Mouse (Mus musculus) hindbrain, embryonic 13.5 days (tissue): ENCODE results near the gene Lrsam1. TPM values are rescaled to one million over a fixed set of nuclear protein-coding genes. Genes with fewer than 3 reads are reported as not detected.

Experiments
- ATAC-seq: fragments of 200-750 bp; cut with Nextera tagmentation; 2 replicates; pipeline ENCODE4 v1.8.0; 2017; ENCODE audit warnings: moderate TSS enrichment; ENCODE audit not compliant: low FRiP score
- H3K27ac ChIP-seq: fragments of 300-500 bp; sonication (generic); 2 replicates; pipeline ENCODE4 v1.5.1; 2015; ENCODE audit warnings: inconsistent platforms, mild to moderate bottlenecking, moderate library complexity
- H3K27me3 ChIP-seq: fragments of 300-500 bp; sonication (generic); 2 replicates; pipeline ENCODE4 v1.6.1; 2015; ENCODE audit warnings: mild to moderate bottlenecking, inconsistent platforms
- H3K36me3 ChIP-seq: fragments of 300-500 bp; sonication (generic); 2 replicates; pipeline ENCODE4 v1.6.1; 2015; ENCODE audit warnings: mild to moderate bottlenecking, inconsistent platforms
- H3K4me1 ChIP-seq: fragments of 300-500 bp; sonication (generic); replicated peaks from 2 replicates; pipeline ENCODE4 v1.6.1; 2015; ENCODE audit warnings: inconsistent platforms
- H3K4me2 ChIP-seq: fragments of 300-500 bp; sonication (generic); 2 replicates; pipeline ENCODE4 v1.6.1; 2015; ENCODE audit warnings: inconsistent platforms, mild to moderate bottlenecking, moderate library complexity
- H3K4me3 ChIP-seq: fragments of 300-500 bp; sonication (generic); 2 replicates; pipeline ENCODE4 v1.5.1; 2015; ENCODE audit warnings: mild to moderate bottlenecking, inconsistent platforms
- H3K9ac ChIP-seq: fragments of 300-500 bp; sonication (generic); 2 replicates; pipeline ENCODE4 v1.6.1; 2015; ENCODE audit warnings: mild to moderate bottlenecking, inconsistent platforms
- H3K9me3 ChIP-seq: fragments of 300-500 bp; sonication (generic); 2 replicates; pipeline ENCODE4 v1.6.1; 2016; ENCODE audit warnings: inconsistent platforms
- WGBS: fragments of 180-500 bp; shearing (Covaris S2); methylation state at CpG from one replicate; pipeline ENCODE4 v1.1.7; 2015; 5-methylcytosine and 5-hydroxymethylcytosine counted together
- polyA plus RNA-seq: library from polyadenylated mRNA; unstranded; fragments of >200 nt; fragmentation: Nextera tagmentation; extraction: Ambion mirVana; gene quantifications from 2 replicates; pipeline ENCODE4 v1.2.1, GENCODE M21; 2015

Gene Lrsam1
- polyA plus RNA-seq, 1 experiment from 2014 or later: 19.6 TPM

DNA sequence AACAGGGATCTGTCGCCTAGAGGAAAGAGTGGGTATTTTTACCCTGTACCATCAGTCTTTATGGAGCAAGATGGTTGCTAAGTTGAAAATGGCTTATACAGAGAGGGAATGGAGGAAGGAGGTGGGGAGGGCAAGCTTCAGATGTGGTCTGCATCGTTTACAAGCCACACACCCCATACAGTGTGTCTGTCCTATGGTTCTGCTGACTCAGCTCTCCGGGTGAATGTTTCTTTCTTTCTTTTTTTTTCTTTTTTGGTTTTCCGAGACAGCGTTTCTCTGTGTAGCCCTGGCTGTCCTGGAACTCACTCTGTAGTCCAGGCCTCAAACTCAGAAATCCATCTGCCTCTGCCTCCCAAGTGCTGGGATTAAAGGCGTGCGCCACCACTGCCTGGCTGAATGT is 40.2 kb downstream of the Lrsam1 start:
- Histone ChIP-seq H3K9me3 (no peaks in the 10 kb centered on the region), H3K27ac (no peak overlapping the region), H3K9ac (no peak overlapping the region), H3K4me2 (no peak overlapping the region), H3K4me1 (no peaks in the 10 kb centered on the region), H3K27me3 (no peaks in the 10 kb centered on the region), H3K36me3 (peaks cover 84% of the 10 kb centered on the region), H3K4me3 (no peak overlapping the region)
- no peak for ATAC-seq
- WGBS: 91% methylated on average over 7 of the region's 7 CpGs

DNA sequence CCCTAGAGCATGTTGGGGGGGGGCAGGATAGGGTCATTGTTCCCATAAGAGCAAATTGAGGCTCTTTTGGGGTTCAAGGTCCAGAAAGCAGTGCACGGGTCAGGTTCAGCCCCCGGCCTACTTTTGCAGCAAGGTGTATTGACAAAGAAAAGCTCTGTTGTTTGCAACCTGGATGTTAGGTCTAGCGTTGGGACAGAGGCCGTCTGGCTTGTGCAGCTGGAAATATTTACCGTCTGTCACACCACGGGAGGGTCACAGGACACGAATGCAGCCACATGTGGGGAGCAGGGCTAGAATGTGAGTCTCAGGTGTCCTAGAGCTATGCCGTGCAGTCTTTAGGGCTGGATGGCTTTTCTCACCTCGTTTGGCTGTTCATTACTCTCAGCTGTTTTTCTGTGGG is 43.0 kb downstream of the Lrsam1 start:
- Histone ChIP-seq H3K4me1 (peaks cover 8% of the 10 kb centered on the region), H3K27me3 (no peaks in the 10 kb centered on the region), H3K4me2 (no peak overlapping the region), H3K9me3 (no peaks in the 10 kb centered on the region), H3K4me3 (no peak overlapping the region), H3K36me3 (peaks cover 71% of the 10 kb centered on the region), H3K9ac (no peak overlapping the region), H3K27ac (no peak overlapping the region)
- no peak for ATAC-seq
- 80% methylated on average over 9 of the region's 9 CpGs for WGBS

DNA sequence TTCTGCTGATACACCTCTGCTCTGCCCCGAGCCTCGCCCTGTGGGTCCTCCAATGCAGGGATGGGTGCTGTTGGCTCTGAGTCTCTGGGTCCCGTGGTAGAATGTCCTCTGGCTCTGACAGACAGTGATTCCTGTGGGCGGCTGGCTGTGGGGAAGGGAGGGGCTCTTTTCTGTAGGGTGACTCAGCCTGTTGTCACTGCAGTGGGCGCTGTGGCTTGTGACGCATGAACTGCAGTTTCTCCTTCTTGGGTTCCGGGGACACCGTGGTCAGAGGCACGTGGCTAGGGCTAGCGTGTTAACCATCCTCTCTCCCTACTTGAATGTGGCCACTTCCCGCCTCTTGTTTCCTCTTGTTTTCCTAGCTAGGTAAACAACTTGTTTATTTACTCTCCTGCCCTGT is 43.9 kb downstream of the Lrsam1 start:
- no peaks in the 10 kb centered on the region for H3K27me3 ChIP-seq
- no peak overlapping the region for H3K4me3 ChIP-seq
- H3K36me3 ChIP-seq: peaks cover 66% of the 10 kb centered on the region
- no peak overlapping the region for H3K4me2 ChIP-seq
- peaks cover 8% of the 10 kb centered on the region for H3K4me1 ChIP-seq
- no peak for ATAC-seq
- H3K27ac ChIP-seq: no peak overlapping the region
- no peak overlapping the region for H3K9ac ChIP-seq
- 82% methylated on average over 11 of the region's 11 CpGs for WGBS
- H3K9me3 ChIP-seq: no peaks in the 10 kb centered on the region

DNA sequence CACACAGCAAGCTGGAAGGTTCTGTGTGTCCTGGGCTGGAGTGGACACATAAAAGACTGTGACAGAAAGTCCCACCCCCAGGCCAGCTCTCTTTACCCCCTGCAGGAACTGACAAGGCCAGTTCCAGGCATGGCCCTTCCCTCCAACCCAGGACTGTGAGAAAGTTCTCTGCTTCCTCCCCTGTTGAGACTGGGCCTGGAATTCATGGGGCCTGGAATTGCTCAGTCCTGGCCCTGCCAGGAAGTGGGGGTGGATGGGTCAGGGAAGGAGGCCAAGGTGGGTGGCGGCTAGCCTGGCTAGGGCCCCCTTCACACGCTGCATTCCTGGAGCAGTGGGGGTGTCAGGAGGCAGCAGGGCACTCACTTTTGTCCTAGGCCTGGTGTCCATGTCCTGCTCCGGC is 46.5 kb downstream of the Lrsam1 start:
- 50% methylated on average over 3 of the region's 3 CpGs for WGBS
- H3K4me2 ChIP-seq: no peak overlapping the region
- H3K27me3 ChIP-seq: no peaks in the 10 kb centered on the region
- no peaks in the 10 kb centered on the region for H3K9me3 ChIP-seq
- peak overlapping the region; percentile 75 for H3K27ac ChIP-seq
- peaks cover 8% of the 10 kb centered on the region for H3K4me1 ChIP-seq
- no peak overlapping the region for H3K4me3 ChIP-seq
- ATAC-seq: no peak; the same call in 1 of the 2 replicates
- H3K36me3 ChIP-seq: peaks cover 64% of the 10 kb centered on the region
- peak overlapping the region; percentile 51 for H3K9ac ChIP-seq

DNA sequence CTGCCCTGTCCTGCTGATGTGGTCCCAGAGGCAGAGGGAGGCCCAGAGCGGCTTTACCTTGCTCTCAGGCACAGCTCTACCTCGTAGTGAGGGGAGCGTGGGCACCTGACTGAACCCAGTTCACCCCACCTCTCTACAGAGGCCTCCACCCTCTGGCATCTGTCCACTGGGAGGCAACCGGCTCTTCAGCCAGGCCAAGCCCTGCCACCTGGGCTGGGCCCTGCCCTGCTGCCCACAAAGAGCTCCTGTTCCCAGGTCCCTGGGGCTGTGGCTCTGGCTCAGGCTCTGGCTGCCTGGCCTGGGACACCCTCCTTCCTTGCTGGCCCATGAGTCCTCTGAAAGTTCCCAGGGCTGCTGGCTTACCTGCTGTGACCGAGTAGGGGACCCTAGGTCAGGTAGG is 47.1 kb downstream of the Lrsam1 start:
- Histone ChIP-seq H3K27ac (peak overlapping the region; percentile 75), H3K27me3 (no peaks in the 10 kb centered on the region), H3K4me2 (no peak overlapping the region), H3K9ac (peak overlapping the region; percentile 51), H3K4me1 (peaks cover 8% of the 10 kb centered on the region), H3K36me3 (peaks cover 61% of the 10 kb centered on the region), H3K9me3 (no peaks in the 10 kb centered on the region), H3K4me3 (no peak overlapping the region)
- peak; percentile 23; the same call in 1 of the 2 replicates for ATAC-seq
- 61% methylated on average over 5 of the region's 5 CpGs for WGBS

DNA sequence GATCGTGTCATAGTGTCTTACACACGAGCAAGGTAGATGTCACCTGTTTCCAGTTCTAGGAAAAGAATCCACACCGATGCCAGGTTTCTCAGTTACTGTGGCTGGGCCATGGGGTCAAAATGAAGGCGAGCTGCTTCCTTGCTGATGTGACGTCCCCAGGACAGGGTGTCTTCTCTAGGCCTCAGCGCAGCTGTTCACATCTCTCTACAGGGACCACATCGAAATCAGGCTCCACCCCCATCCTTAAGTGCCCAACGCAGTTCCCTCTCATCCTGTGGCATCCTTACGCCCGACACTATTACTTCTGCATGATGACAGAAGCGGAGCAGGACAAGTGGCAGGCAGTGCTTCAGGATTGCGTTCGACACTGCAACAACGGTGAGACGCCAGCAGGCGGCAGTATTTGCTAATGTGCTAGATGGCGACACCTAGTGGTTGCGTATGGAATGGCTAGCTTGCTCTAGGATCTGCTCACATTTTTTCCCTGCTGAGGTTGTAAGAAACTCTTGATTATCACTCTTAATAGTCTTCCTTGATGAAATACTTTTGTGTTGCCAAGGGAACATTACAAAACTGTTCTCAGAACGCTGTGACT is 49.1 kb downstream of the Lrsam1 start:
- Histone ChIP-seq H3K36me3 (peaks cover 47% of the 10 kb centered on the region), H3K27me3 (no peaks in the 10 kb centered on the region), H3K4me2 (no peak overlapping the region), H3K9me3 (no peaks in the 10 kb centered on the region), H3K4me1 (peaks cover 28% of the 10 kb centered on the region), H3K4me3 (no peak overlapping the region), H3K27ac (0 out of 2 replicates have a peak overlapping the region, but pooled peaks have one; percentile 18), H3K9ac (0 out of 2 replicates have a peak overlapping the region, but pooled peaks have one; percentile 19)
- no peak for ATAC-seq
- WGBS: 29% methylated on average over 19 of the region's 19 CpGs

DNA sequence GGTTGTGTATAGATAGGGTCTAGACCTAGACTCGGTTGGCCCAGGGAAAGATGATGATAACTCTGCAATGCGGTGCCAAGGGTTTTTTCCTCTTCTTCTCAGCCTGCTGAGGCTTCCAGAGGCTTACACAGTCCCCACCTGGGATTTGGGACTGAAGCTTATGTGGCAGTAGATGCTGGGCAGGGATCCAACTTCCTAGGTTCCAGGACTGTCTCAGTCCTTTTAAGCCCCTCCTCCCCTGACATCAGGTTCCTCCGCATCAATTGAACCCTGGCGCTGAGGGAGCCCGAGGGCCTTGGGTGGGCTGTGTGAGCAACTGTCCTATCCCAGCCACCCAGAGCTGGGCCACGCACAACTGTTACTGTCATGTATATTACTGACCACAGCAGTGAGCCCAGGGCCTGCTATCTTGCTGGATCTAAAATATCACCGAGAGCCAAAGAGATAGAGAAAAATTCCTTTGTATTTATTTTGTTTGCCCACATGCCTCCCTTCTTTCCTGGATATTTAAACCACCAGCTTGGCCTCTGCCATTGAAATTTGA is 49.7 kb downstream of the Lrsam1 start:
- H3K9me3 ChIP-seq: no peaks in the 10 kb centered on the region
- no peaks in the 10 kb centered on the region for H3K27me3 ChIP-seq
- ATAC-seq: no peak
- H3K27ac ChIP-seq: 0 out of 2 replicates have a peak overlapping the region, but pooled peaks have one; percentile 18
- H3K9ac ChIP-seq: 0 out of 2 replicates have a peak overlapping the region, but pooled peaks have one; percentile 8
- peaks cover 34% of the 10 kb centered on the region for H3K4me1 ChIP-seq
- H3K4me2 ChIP-seq: no peak overlapping the region
- no peak overlapping the region for H3K4me3 ChIP-seq
- peaks cover 42% of the 10 kb centered on the region for H3K36me3 ChIP-seq
- WGBS: 77% methylated on average over 7 of the region's 7 CpGs

DNA sequence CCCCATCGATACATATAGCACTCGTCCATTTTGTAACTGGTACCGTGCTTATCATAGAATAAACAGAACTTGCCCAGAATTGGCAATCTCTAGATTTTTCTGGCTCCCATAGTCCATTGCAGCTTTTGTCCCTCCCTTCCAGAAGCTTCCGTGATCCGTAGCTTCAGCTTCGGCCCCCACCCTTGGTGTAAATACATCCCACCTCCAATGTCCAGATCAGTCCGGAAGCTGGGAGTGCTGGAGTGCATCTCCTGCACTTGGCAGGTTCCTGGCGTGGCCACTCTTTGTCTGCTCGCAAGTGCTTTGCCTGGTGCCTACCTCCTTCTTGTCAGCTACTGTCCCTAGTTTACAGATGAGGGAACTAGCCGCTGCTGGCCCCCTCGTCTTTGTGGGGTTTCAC is 52.6 kb downstream of the Lrsam1 start:
- Histone ChIP-seq H3K9ac (no peak overlapping the region), H3K4me2 (no peak overlapping the region), H3K9me3 (no peaks in the 10 kb centered on the region), H3K4me1 (peaks cover 35% of the 10 kb centered on the region), H3K27me3 (no peaks in the 10 kb centered on the region), H3K36me3 (peaks cover 37% of the 10 kb centered on the region), H3K4me3 (no peak overlapping the region), H3K27ac (peak overlapping the region; percentile 72)
- WGBS: 26% methylated on average over 11 of the region's 11 CpGs
- ATAC-seq: no peak

DNA sequence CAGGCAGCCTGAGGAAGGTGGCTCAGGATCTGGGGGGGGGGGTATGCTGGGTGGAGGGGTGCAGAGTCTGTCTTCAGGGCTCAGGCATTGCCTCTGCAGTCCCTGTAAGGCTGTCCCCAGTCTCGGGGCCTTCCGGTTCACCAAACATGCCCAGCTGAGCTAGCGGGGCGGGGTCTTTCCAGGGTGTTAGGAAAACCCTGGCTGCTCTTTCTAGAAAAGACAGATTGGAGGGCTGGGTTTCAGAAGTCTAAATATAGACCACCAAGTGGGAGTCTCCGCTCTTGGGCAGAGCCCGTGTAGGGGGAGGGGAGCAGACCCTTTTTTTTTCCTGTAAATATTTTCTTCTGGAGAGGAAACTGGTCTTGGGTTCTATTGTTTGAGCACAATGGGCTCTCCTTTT is 53.1 kb downstream of the Lrsam1 start:
- 0 out of 2 replicates have a peak, but pooled peaks have one; percentile 41 for ATAC-seq
- peaks cover 35% of the 10 kb centered on the region for H3K4me1 ChIP-seq

DNA sequence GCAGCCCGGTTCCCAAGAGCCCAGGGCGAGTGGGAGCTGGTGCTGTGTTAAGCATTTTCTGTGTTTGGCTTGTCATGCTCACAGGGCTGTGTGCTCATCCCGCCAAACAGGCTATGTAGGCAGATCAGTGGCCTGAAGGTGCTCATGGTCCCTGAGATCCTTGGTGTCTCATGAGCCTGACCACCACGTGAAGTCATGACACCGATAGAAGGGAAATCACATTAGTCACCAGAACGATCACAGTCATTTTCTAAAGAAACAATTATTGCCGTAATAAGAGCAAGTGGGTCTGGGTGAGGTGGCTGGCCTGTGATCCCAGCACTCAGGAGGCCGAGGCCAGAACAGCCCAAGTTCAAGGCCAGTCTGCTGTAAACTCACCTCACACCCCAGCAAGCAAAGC is 54.0 kb downstream of the Lrsam1 start:
- H3K9ac ChIP-seq: peak overlapping the region; percentile 56
- no peak overlapping the region for H3K4me3 ChIP-seq
- no peaks in the 10 kb centered on the region for H3K27me3 ChIP-seq
- 46% methylated on average over 8 of the region's 8 CpGs for WGBS
- peak overlapping the region; percentile 72 for H3K27ac ChIP-seq
- ATAC-seq: no peak
- peaks cover 35% of the 10 kb centered on the region for H3K4me1 ChIP-seq
- peaks cover 33% of the 10 kb centered on the region for H3K36me3 ChIP-seq
- no peak overlapping the region for H3K4me2 ChIP-seq
- no peaks in the 10 kb centered on the region for H3K9me3 ChIP-seq

More for the DNA sequence above, 53.1 kb downstream of the Lrsam1 start:
- H3K36me3 ChIP-seq: peaks cover 37% of the 10 kb centered on the region
- H3K27ac ChIP-seq: peak overlapping the region; percentile 72
- WGBS: 3% methylated on average over 6 of the region's 6 CpGs
- H3K4me2 ChIP-seq: no peak overlapping the region
- peak overlapping the region; percentile 56 for H3K9ac ChIP-seq
- H3K9me3 ChIP-seq: no peaks in the 10 kb centered on the region
- no peak overlapping the region for H3K4me3 ChIP-seq
- H3K27me3 ChIP-seq: no peaks in the 10 kb centered on the region

DNA sequence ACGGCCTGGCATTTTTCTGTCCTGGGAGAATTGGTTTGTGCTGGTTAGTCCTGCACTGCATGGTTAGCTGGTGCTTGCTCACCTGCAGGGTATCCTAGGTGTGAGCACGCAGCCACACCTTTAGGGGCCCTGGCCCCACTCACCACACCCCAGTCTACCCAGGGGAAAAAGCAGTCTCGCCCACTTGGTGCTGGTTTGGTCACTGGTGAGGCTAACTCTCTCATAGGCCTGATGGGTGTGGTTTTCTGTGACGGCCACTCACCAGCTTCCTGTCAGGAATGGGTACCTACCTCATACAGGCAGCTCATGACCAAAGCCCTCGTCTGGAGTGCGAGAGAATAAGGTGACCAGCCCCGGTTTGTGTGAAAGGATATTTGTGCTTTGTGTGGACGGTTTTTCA is 56.1 kb downstream of the Lrsam1 start:
- no peak for ATAC-seq
- peaks cover 35% of the 10 kb centered on the region for H3K4me1 ChIP-seq
- peaks cover 13% of the 10 kb centered on the region for H3K36me3 ChIP-seq
- no peaks in the 10 kb centered on the region for H3K9me3 ChIP-seq
- H3K27me3 ChIP-seq: no peaks in the 10 kb centered on the region
- no peak overlapping the region for H3K9ac ChIP-seq
- no peak overlapping the region for H3K4me3 ChIP-seq
- 81% methylated on average over 8 of the region's 8 CpGs for WGBS
- peak overlapping the region; percentile 12; the same call in 1 of the 2 replicates for H3K27ac ChIP-seq
- no peak overlapping the region for H3K4me2 ChIP-seq

DNA sequence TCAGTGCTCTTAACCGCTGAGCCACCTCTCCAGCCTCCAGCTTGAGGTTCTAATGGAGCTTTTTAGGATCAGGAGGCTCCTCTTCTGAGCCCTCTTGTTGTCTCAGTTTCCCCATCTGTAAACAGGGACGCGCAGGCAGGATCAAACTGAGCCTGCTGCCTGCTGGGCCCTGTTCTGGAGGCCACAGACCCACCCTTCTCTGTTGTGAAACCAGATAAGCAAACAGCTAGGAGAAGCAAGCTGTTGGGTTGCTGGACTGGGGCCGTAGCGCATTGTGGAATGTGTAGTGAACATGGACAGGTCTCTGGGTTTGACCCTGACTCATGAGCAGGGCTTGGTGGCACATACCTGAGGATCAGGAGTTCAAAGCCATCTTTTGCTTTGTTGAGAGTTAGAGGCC is 56.8 kb downstream of the Lrsam1 start:
- no peak overlapping the region for H3K27ac ChIP-seq
- no peak for ATAC-seq
- H3K36me3 ChIP-seq: peaks cover 6% of the 10 kb centered on the region; the same call in 1 of the 2 replicates
- no peaks in the 10 kb centered on the region for H3K27me3 ChIP-seq
- WGBS: 88% methylated on average over 5 of the region's 5 CpGs
- no peak overlapping the region for H3K4me2 ChIP-seq
- H3K4me3 ChIP-seq: no peak overlapping the region
- H3K4me1 ChIP-seq: peaks cover 35% of the 10 kb centered on the region
- no peak overlapping the region for H3K9ac ChIP-seq
- H3K9me3 ChIP-seq: no peaks in the 10 kb centered on the region

DNA sequence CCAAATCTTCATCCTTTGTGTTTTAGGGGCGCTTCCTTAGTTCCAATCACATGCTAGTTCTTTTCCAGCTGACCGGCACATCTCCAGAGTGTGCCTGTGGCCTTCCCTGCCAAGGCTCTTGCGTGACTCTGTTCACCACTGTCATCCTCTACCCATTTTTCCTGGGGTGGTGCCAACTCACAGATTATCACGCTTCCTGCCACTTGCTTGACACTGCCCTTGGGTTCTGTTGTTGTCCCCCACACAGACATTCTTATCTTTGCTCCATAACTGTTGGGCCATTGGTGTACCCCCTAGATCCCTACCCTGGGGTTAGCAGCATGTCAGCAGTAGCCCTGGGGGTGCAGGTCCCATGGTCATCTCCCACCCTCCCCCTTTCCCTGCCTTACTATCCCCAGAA is 57.9 kb downstream of the Lrsam1 start:
- H3K4me1 ChIP-seq: peaks cover 36% of the 10 kb centered on the region

More for the DNA sequence above, 57.9 kb downstream of the Lrsam1 start:
- H3K4me3 ChIP-seq: no peak overlapping the region
- H3K27me3 ChIP-seq: no peaks in the 10 kb centered on the region
- H3K9me3 ChIP-seq: no peaks in the 10 kb centered on the region
- peaks cover 6% of the 10 kb centered on the region; the same call in 1 of the 2 replicates for H3K36me3 ChIP-seq
- no peak overlapping the region for H3K27ac ChIP-seq
- H3K4me2 ChIP-seq: no peak overlapping the region
- ATAC-seq: no peak
- 87% methylated on average over 4 of the region's 4 CpGs for WGBS
- no peak overlapping the region for H3K9ac ChIP-seq
